ENCODE assay signal across 25 mouse cellular contexts in the genomic region with DNA sequence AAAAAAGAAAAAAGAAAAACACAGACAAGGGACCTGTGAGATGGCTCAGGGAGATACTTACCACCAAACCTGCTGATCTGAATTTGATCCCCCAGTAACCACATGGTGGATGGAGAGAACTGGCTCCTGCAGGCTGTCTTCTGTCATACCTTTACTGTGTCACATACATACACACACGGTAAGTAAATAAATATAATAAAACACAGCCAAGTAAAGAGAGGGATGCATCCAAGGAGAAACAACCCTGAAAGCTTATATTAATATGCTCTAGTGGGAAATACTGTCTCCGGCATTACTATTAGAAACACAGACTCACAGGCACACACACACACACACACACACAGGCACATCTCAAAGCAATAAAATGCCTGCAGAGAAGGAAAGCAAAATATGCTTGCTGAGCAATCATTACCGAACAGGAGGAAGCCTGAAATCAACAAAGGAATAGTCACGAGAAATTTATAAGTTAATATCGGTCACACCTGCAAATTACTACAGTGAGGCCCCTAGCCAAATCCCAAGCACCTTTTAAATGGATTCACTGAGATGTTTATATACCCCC. TPM values are rescaled to one million over a fixed set of nuclear protein-coding genes. Genes with fewer than 3 reads are reported as not detected.
DNase-seq lines count a peak whose midpoint lies in the region; ATAC-seq and TF ChIP-seq lines count a peak whose summit lies in the region.
"Had no signal": no experiment of that assay in that cellular context is flagged by ENCODE, and none has a peak within 500 bp of the region (broad histone marks: within the 10 kb centered on the region; RNA-seq: fewer than 3 reads in every experiment).

No protein-coding gene starts in this region.

- H3K4me2 ChIP-seq in forebrain, postnatal 0 days (ENCODE audit: low read depth) = peak overlapping the region; percentile 36
- H3K4me2 ChIP-seq in forebrain, embryonic 16.5 days (ENCODE audit: low read length) = no peak overlapping the region
- H3K4me2 ChIP-seq in midbrain, embryonic 16.5 days (ENCODE audit: low read length) = peak overlapping the region; percentile 31; the same call in 1 of the 2 replicates
- H3K4me2 ChIP-seq: embryonic facial prominence, embryonic 15.5 days; heart, embryonic 15.5 days; limb, embryonic 13.5 days; liver, embryonic 11.5 days; lung, embryonic 15.5 days; midbrain, embryonic 12.5 days had no signal

- no peak for ATAC-seq in forebrain, postnatal 0 days
- no peak for ATAC-seq in forebrain, embryonic 16.5 days
- ATAC-seq in midbrain, embryonic 16.5 days = no peak
- ATAC-seq: intestine, postnatal 0 days; Patski had no signal

- no peak for DNase-seq in forebrain, postnatal 0 days
- no peak for DNase-seq in left cerebral cortex, adult 2 months (ENCODE audit: extremely low spot score in 1 of 2, low spot score in 2 of 2)
- DNase-seq in left cerebral cortex, postnatal 14 days (ENCODE audit: low spot score in 2 of 2) = no peak
- no peak for DNase-seq in urinary bladder, adult 18-20 months (ENCODE audit: low spot score in 2 of 2)
- no peak for DNase-seq in cerebellum, adult 11-12 months
- DNase-seq: adrenal gland, postnatal 14 days; gastrocnemius, postnatal 25 days; kidney, adult 9 months; kidney, postnatal 10 days; thymus, postnatal 36 days had no signal

- intact Hi-C loops in left cerebral cortex, adult 2 months (cut with DNase I) = loop anchor here (10.0 kb wide), 1 partner anchor 132 kb away; no protein-coding TSS in a partner anchor
- intact Hi-C loops in left cerebral cortex, postnatal 14 days (cut with DNase I) = no loop called here

- peaks cover 8% of the 10 kb centered on the region; the same call in 1 of the 2 replicates for H3K4me1 ChIP-seq in forebrain, postnatal 0 days (ENCODE audit: insufficient read depth)
- peaks cover 8% of the 10 kb centered on the region for H3K4me1 ChIP-seq in forebrain, embryonic 16.5 days (replicated peaks; ENCODE audit: control insufficient read depth, insufficient read depth, low read length)
- no peaks in the 10 kb centered on the region for H3K4me1 ChIP-seq in cortical plate, adult 2 months (ENCODE audit: control insufficient read depth, insufficient read depth, low read length)
- peaks cover 9% of the 10 kb centered on the region; the same call in 1 of the 2 replicates for H3K4me1 ChIP-seq in midbrain, embryonic 16.5 days (ENCODE audit: control insufficient read depth, insufficient read depth, low read length)
- H3K4me1 ChIP-seq: embryonic facial prominence, embryonic 10.5 days; embryonic facial prominence, embryonic 15.5 days; heart, embryonic 15.5 days; lung, embryonic 15.5 days; midbrain, embryonic 12.5 days had no signal

- 80% methylated on average over 5 of the region's 5 CpGs for WGBS in forebrain, postnatal 0 days
- 75% methylated on average over 5 of the region's 5 CpGs for WGBS in forebrain, embryonic 16.5 days
- WGBS in midbrain, embryonic 16.5 days = 65% methylated on average over 5 of the region's 5 CpGs

- TF ChIP-seq POLR2A in cortical plate, adult 2 months (IDR thresholded peaks at IDR 0.05; ENCODE audit: extremely low read depth, insufficient read depth, low read length) = no peak

- H3K36me3 ChIP-seq in forebrain, postnatal 0 days (ENCODE audit: insufficient read depth) = no peaks in the 10 kb centered on the region
- H3K36me3 ChIP-seq in forebrain, embryonic 16.5 days (ENCODE audit: control insufficient read depth, insufficient read depth) = no peaks in the 10 kb centered on the region
- H3K36me3 ChIP-seq in midbrain, embryonic 16.5 days (ENCODE audit: control insufficient read depth, insufficient read depth, low read length) = no peaks in the 10 kb centered on the region
- H3K36me3 ChIP-seq: embryonic facial prominence, embryonic 10.5 days; embryonic facial prominence, embryonic 15.5 days; heart, embryonic 10.5 days; heart, embryonic 15.5 days; limb, embryonic 13.5 days; lung, embryonic 15.5 days; midbrain, embryonic 12.5 days had no signal

- TF ChIP-seq CTCF in forebrain, postnatal 0 days (IDR thresholded peaks at IDR 0.05; ENCODE audit: low read depth) = no peak
- no peak for TF ChIP-seq CTCF in left cerebral cortex, adult 2 months (IDR thresholded peaks at IDR 0.05)
- TF ChIP-seq CTCF in cortical plate, adult 2 months (IDR thresholded peaks at IDR 0.05; ENCODE audit: extremely low read depth, insufficient read depth, low read length) = no peak

- H3K9ac ChIP-seq in forebrain, postnatal 0 days = peak overlapping the region; percentile 14; the same call in 1 of the 2 replicates
- no peak overlapping the region for H3K9ac ChIP-seq in forebrain, embryonic 16.5 days (replicated peaks; ENCODE audit: low read depth, low read length)
- 0 out of 2 replicates have a peak overlapping the region, but pooled peaks have one; percentile 45 for H3K9ac ChIP-seq in midbrain, embryonic 16.5 days (ENCODE audit: low read depth, low read length)
- H3K9ac ChIP-seq: embryonic facial prominence, embryonic 15.5 days; heart, embryonic 15.5 days; limb, embryonic 13.5 days; lung, embryonic 15.5 days; midbrain, embryonic 12.5 days had no signal

- H3K4me3 ChIP-seq in forebrain, postnatal 0 days (ENCODE audit: low read depth, low read length) = peak overlapping the region; percentile 16; the same call in 1 of the 2 replicates
- no peak overlapping the region for H3K4me3 ChIP-seq in forebrain, embryonic 16.5 days (replicated peaks; ENCODE audit: low read length)
- peak overlapping the region; percentile 38 for H3K4me3 ChIP-seq in left cerebral cortex, adult 2 months
- peak overlapping the region; percentile 17 for H3K4me3 ChIP-seq in cortical plate, adult 2 months (ENCODE audit: insufficient read depth, low read length)
- H3K4me3 ChIP-seq in midbrain, embryonic 16.5 days (ENCODE audit: low read depth, low read length) = no peak overlapping the region
- H3K4me3 ChIP-seq: embryonic facial prominence, embryonic 10.5 days; embryonic facial prominence, embryonic 15.5 days; heart, embryonic 10.5 days; heart, embryonic 15.5 days; limb, embryonic 13.5 days; lung, embryonic 15.5 days; midbrain, embryonic 12.5 days; myocyte had no signal

- no peaks in the 10 kb centered on the region for H3K27me3 ChIP-seq in forebrain, postnatal 0 days (ENCODE audit: insufficient read depth, low read length)
- H3K27me3 ChIP-seq in forebrain, embryonic 16.5 days (replicated peaks; ENCODE audit: control insufficient read depth, insufficient read depth, low read length) = no peaks in the 10 kb centered on the region
- H3K27me3 ChIP-seq in midbrain, embryonic 16.5 days (ENCODE audit: control insufficient read depth, insufficient read depth, low read depth, low read length) = no peaks in the 10 kb centered on the region
- H3K27me3 ChIP-seq: embryonic facial prominence, embryonic 15.5 days; heart, embryonic 15.5 days; limb, embryonic 13.5 days; lung, embryonic 15.5 days; midbrain, embryonic 12.5 days had no signal

- H3K9me3 ChIP-seq in forebrain, postnatal 0 days (ENCODE audit: low read length) = no peaks in the 10 kb centered on the region
- H3K9me3 ChIP-seq in forebrain, embryonic 16.5 days (ENCODE audit: control insufficient read depth, low read length) = no peaks in the 10 kb centered on the region
- H3K9me3 ChIP-seq in midbrain, embryonic 16.5 days (replicated peaks; ENCODE audit: control insufficient read depth, low read length, poor library complexity, severe bottlenecking) = no peaks in the 10 kb centered on the region
- H3K9me3 ChIP-seq: embryonic facial prominence, embryonic 10.5 days; embryonic facial prominence, embryonic 15.5 days; heart, embryonic 10.5 days; heart, embryonic 15.5 days; limb, embryonic 13.5 days; lung, embryonic 15.5 days; midbrain, embryonic 12.5 days had no signal

- 0 out of 2 replicates have a peak overlapping the region, but pooled peaks have one; percentile 23 for H3K27ac ChIP-seq in forebrain, postnatal 0 days (ENCODE audit: low read depth, low read length)
- no peak overlapping the region for H3K27ac ChIP-seq in forebrain, embryonic 16.5 days (ENCODE audit: low read length)
- peak overlapping the region; percentile 62 for H3K27ac ChIP-seq in left cerebral cortex, adult 2 months
- H3K27ac ChIP-seq in cortical plate, adult 2 months (ENCODE audit: insufficient read depth, low read length) = no peak overlapping the region
- no peak overlapping the region for H3K27ac ChIP-seq in midbrain, embryonic 16.5 days (ENCODE audit: low read length)
- H3K27ac ChIP-seq: embryonic facial prominence, embryonic 10.5 days; embryonic facial prominence, embryonic 15.5 days; heart, embryonic 10.5 days; heart, embryonic 15.5 days; limb, embryonic 13.5 days; lung, embryonic 15.5 days; midbrain, embryonic 12.5 days had no signal

RNA-seq across cellular contexts. Expression of a gene that starts 23.9 kb away (rescaled TPM):
- total RNA-seq in forebrain, postnatal 0 days (2014; rRNA removed) = 43.6 and 49.6 TPM in 2 replicates
- polyA plus RNA-seq in forebrain, postnatal 0 days (2015; fragmentation: Nextera tagmentation; extraction: Ambion mirVana) = 32.3 and 51.0 TPM in 2 replicates
- 107 and 121 TPM in 2 replicates for polyA plus RNA-seq in forebrain, embryonic 16.5 days (2015; fragmentation: Nextera tagmentation; extraction: Ambion mirVana)
- total RNA-seq in left cerebral cortex, adult 2 months (2021) = 10 to 100 TPM; 65.7 to 88.8 TPM
- total RNA-seq in left cerebral cortex, postnatal 14 days (2021) = 10 to 100 TPM; 66.9 to 68.5 TPM
- 55.4 and 63.5 TPM in 2 replicates for polyA plus RNA-seq in cortical plate, adult 2 months (2012; rRNA removed)
- 59.7 and 69.0 TPM in 2 replicates for polyA plus RNA-seq in midbrain, embryonic 16.5 days (2015; fragmentation: Nextera tagmentation; extraction: Ambion mirVana)
- total RNA-seq: MEL had no signal

Comparison
In these comparisons a context has a peak if more than half of its experiments do, and no peak if none do; other contexts are left out.
1. H3K27ac ChIP-seq: peak in forebrain, postnatal 0 days (single experiment) and left cerebral cortex, adult 2 months (single experiment); none in forebrain, embryonic 16.5 days (single experiment), cortical plate, adult 2 months (single experiment) and midbrain, embryonic 16.5 days (single experiment).
2. H3K4me3 ChIP-seq: peak in forebrain, postnatal 0 days (single experiment), left cerebral cortex, adult 2 months (single experiment) and cortical plate, adult 2 months (single experiment); none in forebrain, embryonic 16.5 days (single experiment) and midbrain, embryonic 16.5 days (single experiment).